19 mouse cellular contexts compared by ENCODE assay signal in genomic region chr5:131707471-131707870, GRCm38 (mm10).
A peak's percentile ranks its signal among the peaks of the same experiment; 100 is the strongest.
DNase-seq lines count a peak whose midpoint lies in the region; ATAC-seq lines count a peak whose summit lies in the region.
"Had no signal": no experiment of that assay in that cellular context is flagged by ENCODE, and none has a peak within 500 bp of the region (broad histone marks: within the 10 kb centered on the region; RNA-seq: fewer than 3 reads in every experiment).

No protein-coding gene starts in this region.

- no peaks in the 10 kb centered on the region for H3K9me3 ChIP-seq in hindbrain, embryonic 16.5 days (ENCODE audit: control insufficient read depth, low read length)
- no peaks in the 10 kb centered on the region for H3K9me3 ChIP-seq in hindbrain, embryonic 11.5 days (ENCODE audit: control insufficient read depth, low read length)
- H3K9me3 ChIP-seq: hindbrain, embryonic 12.5 days; liver, embryonic 13.5 days; midbrain, embryonic 12.5 days; neural tube, embryonic 13.5 days had no signal

- no peak overlapping the region for H3K4me2 ChIP-seq in hindbrain, embryonic 16.5 days (ENCODE audit: low read length)
- no peak overlapping the region for H3K4me2 ChIP-seq in hindbrain, embryonic 11.5 days (replicated peaks; ENCODE audit: low read depth, low read length)
- H3K4me2 ChIP-seq: heart, embryonic 12.5 days; hindbrain, embryonic 12.5 days; liver, embryonic 13.5 days; midbrain, embryonic 12.5 days; neural tube, embryonic 13.5 days had no signal

- H3K9ac ChIP-seq in hindbrain, embryonic 16.5 days (ENCODE audit: low read depth, low read length) = no peak overlapping the region
- no peak overlapping the region for H3K9ac ChIP-seq in hindbrain, embryonic 11.5 days (ENCODE audit: low read depth, low read length)
- H3K9ac ChIP-seq: heart, embryonic 12.5 days; hindbrain, embryonic 12.5 days; liver, embryonic 13.5 days; midbrain, embryonic 12.5 days; neural tube, embryonic 13.5 days had no signal

- H3K4me3 ChIP-seq in hindbrain, embryonic 16.5 days (ENCODE audit: low read length) = no peak overlapping the region
- H3K4me3 ChIP-seq in hindbrain, embryonic 11.5 days (ENCODE audit: low read depth, low read length) = no peak overlapping the region
- H3K4me3 ChIP-seq: erythroblast, embryonic 14.5 days; heart, embryonic 12.5 days; hindbrain, embryonic 12.5 days; liver, embryonic 13.5 days; midbrain, embryonic 12.5 days; neural tube, embryonic 13.5 days had no signal

- H3K4me1 ChIP-seq in hindbrain, embryonic 16.5 days (ENCODE audit: control insufficient read depth, insufficient read depth, low read depth, low read length) = peaks cover 4% of the 10 kb centered on the region; the same call in 1 of the 2 replicates
- no peaks in the 10 kb centered on the region for H3K4me1 ChIP-seq in hindbrain, embryonic 11.5 days (replicated peaks; ENCODE audit: control insufficient read depth, insufficient read depth, low read length)
- H3K4me1 ChIP-seq: liver, embryonic 13.5 days had no signal

- 59% methylated on average over 7 of the region's 7 CpGs for WGBS in hindbrain, embryonic 16.5 days
- 85% methylated on average over 7 of the region's 7 CpGs for WGBS in hindbrain, embryonic 11.5 days

- no peak for DNase-seq in hindbrain, embryonic 11.5 days (ENCODE audit: low spot score)
- DNase-seq in right cerebral cortex, adult 2 months (ENCODE audit: low spot score in 2 of 2) = peak; percentile 36 to 59
- DNase-seq in right cerebral cortex, postnatal 25 days = no peak
- peak; percentile 48 for DNase-seq in layer of hippocampus, adult 9-10 months (ENCODE audit: low spot score)
- DNase-seq in adrenal gland, postnatal 36 days = no peak
- DNase-seq in kidney, adult 9 months = no peak
- DNase-seq: adrenal gland, adult 2 months; gastrocnemius, postnatal 25 days; kidney, adult 18-20 months; liver, embryonic 13.5 days; lung, postnatal 14 days; thymus, postnatal 25 days had no signal

- no peak overlapping the region for H3K27ac ChIP-seq in hindbrain, embryonic 16.5 days (ENCODE audit: low read depth, low read length)
- H3K27ac ChIP-seq in hindbrain, embryonic 11.5 days (ENCODE audit: low read depth, low read length) = no peak overlapping the region
- H3K27ac ChIP-seq: hindbrain, embryonic 12.5 days; liver, embryonic 13.5 days; midbrain, embryonic 12.5 days; neural tube, embryonic 13.5 days had no signal

- H3K36me3 ChIP-seq in hindbrain, embryonic 16.5 days (ENCODE audit: control insufficient read depth, insufficient read depth, low read length) = no peaks in the 10 kb centered on the region
- H3K36me3 ChIP-seq in hindbrain, embryonic 11.5 days (ENCODE audit: control insufficient read depth, insufficient read depth, low read length) = no peaks in the 10 kb centered on the region
- H3K36me3 ChIP-seq: hindbrain, embryonic 12.5 days; liver, embryonic 13.5 days; midbrain, embryonic 12.5 days; neural tube, embryonic 13.5 days had no signal

- peak; percentile 60; the same call in 1 of the 2 replicates for ATAC-seq in hindbrain, embryonic 16.5 days
- ATAC-seq in hindbrain, embryonic 11.5 days (ENCODE audit: low FRiP score) = no peak
- ATAC-seq: CD4-positive, CD25-positive, alpha-beta regulatory T cell, adult 4 months had no signal

- H3K27me3 ChIP-seq in hindbrain, embryonic 16.5 days (replicated peaks; ENCODE audit: control insufficient read depth, insufficient read depth, low read length) = no peaks in the 10 kb centered on the region
- no peaks in the 10 kb centered on the region for H3K27me3 ChIP-seq in hindbrain, embryonic 11.5 days (ENCODE audit: control insufficient read depth, insufficient read depth, low read length)
- H3K27me3 ChIP-seq: heart, embryonic 12.5 days; hindbrain, embryonic 12.5 days; liver, embryonic 13.5 days had no signal

Comparison
In these comparisons a context has a peak if more than half of its experiments do, and no peak if none do; other contexts are left out.
1. DNase-seq: peak in right cerebral cortex, adult 2 months (2 of 2) and layer of hippocampus, adult 9-10 months (single experiment); none in hindbrain, embryonic 11.5 days (single experiment), right cerebral cortex, postnatal 25 days (single experiment), adrenal gland, postnatal 36 days (0 of 2) and kidney, adult 9 months (single experiment).